Mouse (Mus musculus) forebrain, embryonic 13.5 days (tissue): ENCODE data around the gene Dpep2nb. TPM values are rescaled to one million over a fixed set of nuclear protein-coding genes. Genes with fewer than 3 reads are reported as not detected.

ENCODE experiments used
- ATAC-seq: fragments of 200-750 bp; cut with Nextera tagmentation; 2 replicates; pipeline ENCODE4 v1.8.0; 2017
- H3K27ac ChIP-seq: fragments of 300-500 bp; sonication (generic); 2 replicates; pipeline ENCODE4 v1.5.1; 2015; ENCODE audit warnings: inconsistent platforms, mild to moderate bottlenecking, moderate library complexity
- H3K27me3 ChIP-seq: fragments of 300-500 bp; sonication (generic); 2 replicates; pipeline ENCODE4 v1.6.1; 2015; ENCODE audit warnings: mild to moderate bottlenecking, inconsistent platforms
- H3K36me3 ChIP-seq: fragments of 300-500 bp; sonication (generic); 2 replicates; pipeline ENCODE4 v1.6.1; 2015; ENCODE audit warnings: mild to moderate bottlenecking, inconsistent platforms; ENCODE audit not compliant: poor library complexity, severe bottlenecking
- H3K4me1 ChIP-seq: fragments of 300-500 bp; sonication (generic); 2 replicates; pipeline ENCODE4 v1.6.1; 2015; ENCODE audit warnings: inconsistent platforms
- H3K4me2 ChIP-seq: fragments of 300-500 bp; sonication (generic); 2 replicates; pipeline ENCODE4 v1.6.1; 2015; ENCODE audit warnings: inconsistent platforms, mild to moderate bottlenecking, moderate library complexity
- H3K4me3 ChIP-seq: fragments of 300-500 bp; sonication (generic); 2 replicates; pipeline ENCODE4 v1.5.1; 2015; ENCODE audit warnings: mild to moderate bottlenecking, inconsistent platforms
- H3K9ac ChIP-seq: fragments of 300-500 bp; sonication (generic); 2 replicates; pipeline ENCODE4 v1.6.1; 2015; ENCODE audit warnings: mild to moderate bottlenecking, inconsistent platforms
- H3K9me3 ChIP-seq: fragments of 300-500 bp; sonication (generic); replicated peaks from 2 replicates; pipeline ENCODE4 v1.6.1; 2016; ENCODE audit warnings: inconsistent platforms
- WGBS: fragments of 180-500 bp; shearing (Covaris S2); methylation state at CpG from one replicate; pipeline ENCODE4 v1.1.7; 2015; 5-methylcytosine and 5-hydroxymethylcytosine counted together
- polyA plus RNA-seq: library from polyadenylated mRNA; unstranded; fragments of >200 nt; fragmentation: Nextera tagmentation; extraction: Ambion mirVana; gene quantifications from 2 replicates; pipeline ENCODE4 v1.2.1, GENCODE M21; 2015

The Dpep2nb gene
- not detected in 2 replicates for polyA plus RNA-seq

DNA sequence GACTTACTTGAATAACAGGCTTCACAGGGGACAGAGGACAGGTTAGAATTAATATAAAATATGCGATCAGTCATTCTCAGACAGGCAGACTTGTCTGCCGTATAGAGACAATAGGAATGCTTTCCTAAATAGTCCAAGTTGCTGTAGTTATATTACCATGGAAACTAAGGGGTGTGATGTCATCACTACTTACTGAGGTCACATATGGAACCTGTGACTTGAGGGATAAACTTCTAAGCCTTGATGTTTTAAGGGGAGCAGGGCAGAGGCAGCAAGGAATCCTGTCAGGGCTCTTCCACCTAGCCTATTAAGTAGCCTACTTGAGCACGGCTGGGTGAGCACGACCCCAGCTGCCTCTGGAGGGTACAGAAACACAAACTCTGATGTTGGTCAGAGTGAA is at the start of gene Dpep2nb:
TSS of gene Dpep2nb (minus strand) at position 101 of the 400 bp plus-strand sequence.
- Histone ChIP-seq H3K4me3 (no peak within 1 kb of the TSS), H3K4me1 (peaks cover 16% of the 10 kb centered on the region), H3K27ac (no peak within 1 kb of the TSS), H3K9ac (no peak within 1 kb of the TSS), H3K27me3 (0 out of 2 replicates have a peak, but pooled peaks cover 3% of the 10 kb centered on the region), H3K9me3 (no peaks in the 10 kb centered on the region), H3K36me3 (peaks cover 11% of the 10 kb centered on the region), H3K4me2 (no peak within 1 kb of the TSS)
- no peak for ATAC-seq
- WGBS = 82% methylated on average over 4 of the region's 4 CpGs

GRCm38 (mm10) chr8:106055038-106055437 is 49.3 kb upstream of the Dpep2nb start:
- Histone ChIP-seq H3K9ac (no peak overlapping the region), H3K4me2 (no peak overlapping the region), H3K4me1 (peaks cover 8% of the 10 kb centered on the region), H3K27ac (no peak overlapping the region), H3K36me3 (peaks cover 38% of the 10 kb centered on the region), H3K4me3 (no peak overlapping the region), H3K9me3 (no peaks in the 10 kb centered on the region), H3K27me3 (no peaks in the 10 kb centered on the region)
- no peak for ATAC-seq
- WGBS = 52% methylated on average over 3 of the region's 3 CpGs

GRCm38 (mm10) chr8:106054190-106054811 is 48.5 kb upstream of the Dpep2nb start:
- Histone ChIP-seq H3K27me3 (no peaks in the 10 kb centered on the region), H3K4me2 (no peak overlapping the region), H3K27ac (no peak overlapping the region), H3K4me1 (peaks cover 8% of the 10 kb centered on the region), H3K9me3 (no peaks in the 10 kb centered on the region), H3K4me3 (no peak overlapping the region), H3K36me3 (peaks cover 38% of the 10 kb centered on the region), H3K9ac (no peak overlapping the region)
- no peak for ATAC-seq
- WGBS = 74% methylated on average over 6 of the region's 6 CpGs

GRCm38 (mm10) chr8:106052510-106053089 is 46.8 kb upstream of the Dpep2nb start:
- peaks cover 38% of the 10 kb centered on the region for H3K36me3 ChIP-seq
- no peak overlapping the region for H3K27ac ChIP-seq
- no peaks in the 10 kb centered on the region for H3K4me1 ChIP-seq
- H3K4me3 ChIP-seq = no peak overlapping the region
- no peaks in the 10 kb centered on the region for H3K27me3 ChIP-seq
- no peak for ATAC-seq
- H3K9ac ChIP-seq = no peak overlapping the region
- 91% methylated on average over 9 of the region's 9 CpGs for WGBS
- H3K4me2 ChIP-seq = no peak overlapping the region
- no peaks in the 10 kb centered on the region for H3K9me3 ChIP-seq

DNA sequence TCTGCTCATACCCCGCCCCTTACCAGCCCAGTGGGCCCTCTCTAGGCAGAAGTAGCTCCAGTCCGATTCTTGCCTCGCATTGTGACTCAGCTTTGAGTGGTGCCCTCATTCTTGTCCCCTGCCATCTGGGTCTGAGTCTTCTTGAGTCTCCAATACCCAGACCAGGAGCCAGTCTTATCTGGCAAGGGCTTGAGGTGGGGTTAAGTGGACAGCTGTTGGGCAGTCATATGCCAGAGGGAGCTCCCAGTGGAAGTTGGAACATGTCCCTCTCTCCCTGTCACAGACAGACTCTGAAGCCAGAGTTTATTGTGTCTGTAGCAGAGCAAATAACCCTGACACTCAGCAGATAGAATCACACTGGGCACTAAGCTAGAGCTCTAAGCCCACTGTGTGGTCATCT is 45.3 kb upstream of the Dpep2nb start:
- Histone ChIP-seq H3K36me3 (peaks cover 38% of the 10 kb centered on the region), H3K9me3 (no peaks in the 10 kb centered on the region), H3K27ac (no peak overlapping the region), H3K27me3 (no peaks in the 10 kb centered on the region), H3K9ac (no peak overlapping the region), H3K4me2 (no peak overlapping the region), H3K4me1 (no peaks in the 10 kb centered on the region), H3K4me3 (no peak overlapping the region)
- no peak for ATAC-seq
- WGBS = 89% methylated on average over 3 of the region's 3 CpGs

GRCm38 (mm10) chr8:106049840-106050239 is 44.1 kb upstream of the Dpep2nb start:
- no peak overlapping the region for H3K4me2 ChIP-seq
- no peaks in the 10 kb centered on the region for H3K9me3 ChIP-seq
- no peak for ATAC-seq
- no peak overlapping the region for H3K4me3 ChIP-seq
- no peaks in the 10 kb centered on the region for H3K27me3 ChIP-seq
- peaks cover 42% of the 10 kb centered on the region for H3K36me3 ChIP-seq
- H3K4me1 ChIP-seq = no peaks in the 10 kb centered on the region
- 90% methylated on average over 6 of the region's 6 CpGs for WGBS
- no peak overlapping the region for H3K9ac ChIP-seq
- H3K27ac ChIP-seq = no peak overlapping the region

DNA sequence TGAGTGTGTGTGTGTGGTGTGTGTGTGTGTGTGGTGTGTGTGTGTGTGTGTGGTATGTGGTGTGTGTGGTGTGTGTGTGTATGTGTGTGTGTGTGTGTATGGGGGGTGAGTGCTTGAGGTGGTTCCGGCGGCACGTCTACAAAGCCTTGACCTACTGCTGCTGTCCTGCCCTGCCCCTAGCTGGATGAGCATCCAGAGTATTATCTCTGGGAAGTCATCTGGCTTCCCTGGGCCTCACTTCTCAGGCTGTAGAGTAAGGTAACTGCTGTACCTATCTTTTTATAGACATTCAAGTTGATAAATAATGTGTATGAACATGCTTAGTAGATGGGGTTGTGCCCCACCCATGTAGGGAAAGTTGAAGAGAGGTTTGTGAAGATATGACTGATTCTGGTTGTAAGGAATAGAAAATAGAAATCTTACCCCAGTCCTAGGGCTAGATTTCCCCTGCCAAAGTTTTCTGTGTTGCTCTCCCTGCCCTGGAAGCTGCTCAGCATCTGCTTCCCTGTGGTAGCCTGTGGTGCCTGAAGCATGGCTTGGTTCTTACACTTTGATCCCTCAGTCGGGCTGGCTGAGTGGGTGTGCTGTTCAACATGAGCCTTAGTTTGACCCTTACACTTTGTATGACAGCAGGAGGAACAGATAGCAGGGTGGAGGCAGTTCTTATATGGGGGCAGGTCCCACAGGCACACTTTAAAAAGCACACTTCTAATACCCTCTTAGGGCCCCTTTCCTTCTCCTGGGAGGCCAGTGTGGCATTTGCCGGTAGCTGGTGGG is 42.3 kb upstream of the Dpep2nb start:
- Histone ChIP-seq H3K27ac (no peak overlapping the region), H3K9me3 (no peaks in the 10 kb centered on the region), H3K36me3 (peaks cover 29% of the 10 kb centered on the region), H3K4me3 (no peak overlapping the region), H3K4me1 (no peaks in the 10 kb centered on the region), H3K9ac (no peak overlapping the region), H3K27me3 (no peaks in the 10 kb centered on the region), H3K4me2 (no peak overlapping the region)
- ATAC-seq = no peak
- 86% methylated on average over 5 of the region's 5 CpGs for WGBS

DNA sequence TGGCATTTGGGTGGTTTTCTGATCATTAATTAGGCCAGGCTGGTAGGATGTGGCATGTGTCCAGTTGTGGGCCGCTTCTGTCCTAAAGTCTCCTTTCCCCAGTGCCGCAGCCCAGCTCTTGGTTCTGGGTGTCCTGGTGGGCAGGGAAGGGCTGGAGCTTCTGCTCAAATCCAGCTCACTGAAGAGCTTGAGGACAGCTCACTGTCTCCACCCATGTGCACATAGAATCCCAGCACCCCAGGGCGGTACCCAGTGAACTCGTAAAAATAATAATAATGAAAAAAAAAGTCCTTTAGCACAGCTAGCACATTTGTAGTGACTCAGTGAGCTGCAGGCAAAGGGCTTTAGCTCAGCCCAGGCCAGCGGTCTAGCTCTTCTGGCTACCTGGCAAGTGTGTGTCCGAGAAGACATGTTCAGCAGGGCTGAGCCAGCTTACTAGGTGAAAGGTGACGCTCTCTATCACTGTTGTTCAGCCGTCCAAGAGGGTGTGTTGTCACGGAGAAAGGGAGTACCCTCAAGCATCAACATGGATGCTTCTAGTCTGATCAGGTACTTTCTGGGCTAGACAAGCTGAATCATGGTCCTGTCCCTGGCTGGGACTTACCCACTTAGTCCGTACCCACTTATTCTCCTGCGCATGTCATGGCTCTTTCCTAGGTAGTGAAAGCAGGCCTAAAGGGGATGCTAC is 41.2 kb upstream of the Dpep2nb start:
- no peaks in the 10 kb centered on the region for H3K9me3 ChIP-seq
- no peak overlapping the region for H3K9ac ChIP-seq
- no peak overlapping the region for H3K27ac ChIP-seq
- H3K27me3 ChIP-seq = no peaks in the 10 kb centered on the region
- H3K4me2 ChIP-seq = no peak overlapping the region
- no peaks in the 10 kb centered on the region for H3K4me1 ChIP-seq
- peaks cover 26% of the 10 kb centered on the region; the same call in 1 of the 2 replicates for H3K36me3 ChIP-seq
- no peak overlapping the region for H3K4me3 ChIP-seq
- ATAC-seq = no peak
- WGBS = 91% methylated on average over 11 of the region's 11 CpGs

- peaks cover 11% of the 10 kb centered on the region; the same call in 1 of the 2 replicates for H3K36me3 ChIP-seq
- ATAC-seq = no peak
- no peaks in the 10 kb centered on the region for H3K27me3 ChIP-seq
- H3K27ac ChIP-seq = no peak overlapping the region
- no peaks in the 10 kb centered on the region for H3K9me3 ChIP-seq
- no peak overlapping the region for H3K9ac ChIP-seq
- no peak overlapping the region for H3K4me2 ChIP-seq
- H3K4me3 ChIP-seq = no peak overlapping the region
- WGBS = 89% methylated on average over 3 of the region's 3 CpGs
- H3K4me1 ChIP-seq = no peaks in the 10 kb centered on the region
These were observed 38.4 kb upstream of the Dpep2nb start for GRCm38 (mm10) chr8:106044151-106044550.

DNA sequence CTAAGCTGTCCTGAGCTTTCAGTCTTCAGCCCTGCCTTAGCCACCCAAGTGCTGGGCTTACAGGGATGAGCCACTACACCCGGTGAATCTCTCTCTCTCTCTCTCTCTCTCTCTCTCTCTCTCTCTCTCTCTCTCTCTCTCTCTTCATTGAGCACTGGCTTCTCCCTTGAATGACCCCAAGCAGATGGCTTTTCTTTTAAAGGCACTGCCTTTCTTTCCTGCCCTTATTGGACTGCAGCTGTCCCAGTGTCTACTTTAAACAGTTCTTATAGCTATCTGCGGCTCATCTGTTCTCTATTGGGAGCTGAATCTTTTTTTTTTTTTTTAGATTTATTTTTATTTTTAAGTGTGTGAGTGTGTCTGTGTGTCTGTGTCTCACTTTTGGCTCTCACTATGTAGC is 37.3 kb upstream of the Dpep2nb start:
- Histone ChIP-seq H3K36me3 (peaks cover 11% of the 10 kb centered on the region; the same call in 1 of the 2 replicates), H3K4me3 (no peak overlapping the region), H3K4me1 (no peaks in the 10 kb centered on the region), H3K4me2 (no peak overlapping the region), H3K27ac (no peak overlapping the region), H3K9me3 (no peaks in the 10 kb centered on the region), H3K27me3 (no peaks in the 10 kb centered on the region), H3K9ac (no peak overlapping the region)
- ATAC-seq = no peak
- WGBS = 84% methylated on average over 2 of the region's 2 CpGs

DNA sequence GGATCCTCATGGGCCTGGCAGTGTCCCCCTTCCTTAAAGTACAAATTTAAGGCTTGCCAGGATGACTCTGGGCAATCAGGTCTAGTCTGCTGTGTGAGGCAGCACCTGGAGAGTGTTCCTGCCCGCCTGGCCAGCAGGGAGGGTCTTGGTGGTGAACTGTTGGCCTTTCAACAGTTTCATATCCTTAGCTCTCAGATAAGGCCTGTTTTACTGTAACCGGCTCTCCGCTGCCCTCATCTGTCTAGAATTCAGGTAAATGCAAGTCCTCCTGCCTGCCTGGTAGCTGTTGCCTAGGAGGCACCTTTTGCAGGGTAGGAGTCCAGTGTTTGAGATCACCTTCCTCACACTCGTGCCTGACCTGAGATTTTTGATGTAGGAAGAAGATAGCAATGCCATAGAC is 34.4 kb upstream of the Dpep2nb start:
- H3K4me1 ChIP-seq = no peaks in the 10 kb centered on the region
- no peaks in the 10 kb centered on the region for H3K9me3 ChIP-seq
- H3K36me3 ChIP-seq = peaks cover 22% of the 10 kb centered on the region
- no peaks in the 10 kb centered on the region for H3K27me3 ChIP-seq
- no peak for ATAC-seq
- no peak overlapping the region for H3K9ac ChIP-seq
- H3K4me3 ChIP-seq = no peak overlapping the region
- H3K4me2 ChIP-seq = no peak overlapping the region
- H3K27ac ChIP-seq = no peak overlapping the region
- 79% methylated on average over 4 of the region's 4 CpGs for WGBS

DNA sequence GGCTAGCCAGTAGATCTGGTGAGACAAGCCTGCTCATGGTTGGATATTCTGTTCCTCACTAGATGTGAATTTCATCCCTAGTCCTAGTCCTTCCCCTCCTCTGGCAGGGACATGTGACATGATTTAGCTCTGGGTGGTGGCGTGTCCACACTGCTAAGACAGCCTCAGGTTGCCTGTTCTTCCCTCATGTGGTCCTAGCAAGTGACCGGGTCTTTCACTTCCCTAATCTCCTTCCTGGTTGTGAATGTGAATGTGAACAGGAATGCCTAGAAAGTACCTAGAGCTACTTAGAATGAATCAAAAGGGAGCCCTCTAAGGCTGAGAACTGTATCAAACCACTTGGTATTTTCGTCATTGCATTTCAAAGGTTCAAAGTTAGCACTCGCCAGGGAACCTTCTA is 33.8 kb upstream of the Dpep2nb start:
- 86% methylated on average over 4 of the region's 4 CpGs for WGBS

More for the DNA sequence above, 33.8 kb upstream of the Dpep2nb start:
- Histone ChIP-seq H3K4me3 (no peak overlapping the region), H3K36me3 (peaks cover 16% of the 10 kb centered on the region), H3K27ac (no peak overlapping the region), H3K9ac (no peak overlapping the region), H3K9me3 (no peaks in the 10 kb centered on the region), H3K27me3 (no peaks in the 10 kb centered on the region), H3K4me2 (no peak overlapping the region), H3K4me1 (no peaks in the 10 kb centered on the region)
- ATAC-seq = no peak
